Mouse (Mus musculus): ENCODE data around the gene Nr5a2.

Nr5a2 gene

GRCm38 (mm10) chr1:136910144-136910543 lies 50.1 kb downstream of the Nr5a2 start:
- no peak for DNase-seq (ENCODE audit: low read depth, low spot score)

- DNase-seq (ENCODE audit: low read depth, low spot score) = no peak
Measured at GRCm38 (mm10) chr1:136909494-136910037, 50.7 kb downstream of the Nr5a2 start.

GRCm38 (mm10) chr1:136898130-136898529 lies 62.1 kb downstream of the Nr5a2 start:
- DNase-seq (ENCODE audit: low read depth, low spot score) = peak; percentile 37

GRCm38 (mm10) chr1:136896351-136896750 lies 63.9 kb downstream of the Nr5a2 start:
- no peak for DNase-seq (ENCODE audit: low read depth, low spot score)

- no peak for DNase-seq (ENCODE audit: low read depth, low spot score)
Measured at GRCm38 (mm10) chr1:136895877-136896276, 64.4 kb downstream of the Nr5a2 start.

GRCm38 (mm10) chr1:136894753-136895152 lies 65.5 kb downstream of the Nr5a2 start:
- no peak for DNase-seq (ENCODE audit: low read depth, low spot score)

GRCm38 (mm10) chr1:136893162-136893561 lies 67.1 kb downstream of the Nr5a2 start:
- DNase-seq (ENCODE audit: low read depth, low spot score) = no peak

- DNase-seq (ENCODE audit: low read depth, low spot score) = no peak
Measured at GRCm38 (mm10) chr1:136890439-136890838, 69.8 kb downstream of the Nr5a2 start.

GRCm38 (mm10) chr1:136888704-136889103 lies 71.5 kb downstream of the Nr5a2 start:
- no peak for DNase-seq (ENCODE audit: low read depth, low spot score)

- no peak for DNase-seq (ENCODE audit: low read depth, low spot score)
Measured at GRCm38 (mm10) chr1:136886678-136887077, 73.6 kb downstream of the Nr5a2 start.

GRCm38 (mm10) chr1:136883458-136884174 lies 76.6 kb downstream of the Nr5a2 start:
- DNase-seq (ENCODE audit: low read depth, low spot score) = no peak

GRCm38 (mm10) chr1:136880260-136880659 lies 80.0 kb downstream of the Nr5a2 start:
- DNase-seq (ENCODE audit: low read depth, low spot score) = no peak

- DNase-seq (ENCODE audit: low read depth, low spot score) = no peak
Measured at GRCm38 (mm10) chr1:136875006-136875405, 85.2 kb downstream of the Nr5a2 start.

- no peak for DNase-seq (ENCODE audit: low read depth, low spot score)
Measured at GRCm38 (mm10) chr1:136868955-136869354, 91.3 kb downstream of the Nr5a2 start.

GRCm38 (mm10) chr1:136868285-136868684 lies 92.0 kb downstream of the Nr5a2 start:
- no peak for DNase-seq (ENCODE audit: low read depth, low spot score)

GRCm38 (mm10) chr1:136866481-136867092 lies 93.7 kb downstream of the Nr5a2 start:
- DNase-seq (ENCODE audit: low read depth, low spot score) = no peak

- no peak for DNase-seq (ENCODE audit: low read depth, low spot score)
Measured at GRCm38 (mm10) chr1:136863209-136863608, 97.0 kb downstream of the Nr5a2 start.

- peak; percentile 43 for DNase-seq (ENCODE audit: low read depth, low spot score)
Measured at GRCm38 (mm10) chr1:136859454-136859853, 100.8 kb downstream of the Nr5a2 start.

- peak; percentile 19 for DNase-seq (ENCODE audit: low read depth, low spot score)
Measured at GRCm38 (mm10) chr1:136858724-136859123, 101.5 kb downstream of the Nr5a2 start.

GRCm38 (mm10) chr1:136856104-136856503 lies 104.1 kb downstream of the Nr5a2 start:
- no peak for DNase-seq (ENCODE audit: low read depth, low spot score)

- DNase-seq (ENCODE audit: low read depth, low spot score) = no peak
Measured at GRCm38 (mm10) chr1:136848791-136849190, 111.5 kb downstream of the Nr5a2 start.

GRCm38 (mm10) chr1:136846081-136846480 lies 114.2 kb downstream of the Nr5a2 start:
- DNase-seq (ENCODE audit: low read depth, low spot score) = no peak

- DNase-seq (ENCODE audit: low read depth, low spot score) = no peak
Measured at GRCm38 (mm10) chr1:136845341-136845740, 114.9 kb downstream of the Nr5a2 start.

All from CD4-positive helper T cell, adult 2 months (primary cell).